Mouse (Mus musculus): ENCODE data around the gene Arhgef6.

GRCm38 (mm10) chrX:57238572-57238971 lies 100.0 kb downstream of the Arhgef6 start:
- TF ChIP-seq POLR2A (IDR thresholded peaks at IDR 0.05; ENCODE audit: extremely low read depth, insufficient read depth, low read length), result no peak
- no peak for TF ChIP-seq CTCF (IDR thresholded peaks at IDR 0.05; ENCODE audit: low read depth, low read length)

Measured in liver, adult 2 months (tissue).